Mouse (Mus musculus) frontal cortex, adult (tissue): Measurements from ENCODE around the gene Pnn.

Source experiments
- ATAC-seq: cut with Nextera tagmentation; 2 replicates; pipeline ENCODE4 v1.9.2; 2017; ENCODE audit warnings: mild to moderate bottlenecking, moderate library complexity, mixed read lengths; ENCODE audit not compliant: low TSS enrichment

Pnn gene

DNA sequence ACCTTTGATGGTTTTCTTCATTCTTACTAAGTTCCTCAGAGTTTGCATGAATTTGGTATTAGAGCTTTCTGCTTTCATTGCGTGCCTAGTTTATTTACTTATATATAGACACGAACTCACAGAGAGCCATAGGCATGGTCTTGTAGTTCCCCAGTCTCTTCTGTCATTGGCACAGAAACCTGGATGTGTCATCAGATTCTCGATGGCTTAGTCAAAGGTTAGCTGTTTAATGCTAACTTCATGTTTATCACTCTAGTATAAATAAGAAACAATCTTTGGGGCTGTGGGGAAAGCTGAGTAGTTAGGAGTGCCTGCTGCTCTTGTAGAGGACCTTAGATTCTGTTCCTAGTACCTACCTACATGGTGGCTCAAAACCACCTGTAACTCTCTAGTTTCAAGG, 10.3 kb downstream of the Pnn start:
- ATAC-seq, result no peak

DNA sequence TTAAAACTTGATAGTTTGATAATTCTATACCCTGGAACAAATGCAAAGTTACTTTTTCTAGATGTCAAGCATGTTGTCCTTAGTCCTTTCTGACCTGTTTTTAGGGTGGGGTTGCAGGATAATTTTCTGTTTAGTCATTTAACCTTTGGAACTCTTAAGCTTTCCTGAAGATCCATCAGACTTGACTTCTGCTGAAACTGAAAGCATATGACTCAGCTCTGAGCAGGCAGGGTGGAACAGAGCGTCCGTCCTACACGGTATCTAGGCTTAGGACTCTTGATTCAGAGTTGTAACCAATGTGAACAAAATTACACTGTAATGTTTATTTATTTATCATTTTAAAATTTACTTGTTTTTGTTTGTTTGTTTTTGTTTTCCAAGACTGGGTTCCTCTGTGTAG, 11.2 kb downstream of the Pnn start:
- ATAC-seq, result no peak

DNA sequence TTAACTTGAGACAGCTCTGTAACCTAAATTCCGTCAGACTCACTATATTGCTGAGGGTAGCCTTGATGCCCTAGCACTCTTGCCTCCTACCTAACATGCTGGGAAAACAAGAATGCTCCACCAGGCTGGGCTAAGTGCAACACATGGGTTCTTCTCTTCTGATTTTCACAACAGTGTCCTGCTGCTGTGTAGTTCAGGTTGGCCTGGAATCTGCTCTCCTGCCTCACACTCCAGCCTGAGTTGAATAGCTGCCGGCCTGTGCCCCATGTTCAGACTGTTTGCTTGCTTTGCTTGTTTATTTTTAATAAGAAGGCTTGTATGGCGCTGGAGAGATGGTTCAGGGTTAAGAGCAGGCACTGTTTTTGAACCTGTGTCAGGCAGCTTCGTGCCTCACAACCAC, 13.8 kb downstream of the Pnn start:
- ATAC-seq, result no peak

DNA sequence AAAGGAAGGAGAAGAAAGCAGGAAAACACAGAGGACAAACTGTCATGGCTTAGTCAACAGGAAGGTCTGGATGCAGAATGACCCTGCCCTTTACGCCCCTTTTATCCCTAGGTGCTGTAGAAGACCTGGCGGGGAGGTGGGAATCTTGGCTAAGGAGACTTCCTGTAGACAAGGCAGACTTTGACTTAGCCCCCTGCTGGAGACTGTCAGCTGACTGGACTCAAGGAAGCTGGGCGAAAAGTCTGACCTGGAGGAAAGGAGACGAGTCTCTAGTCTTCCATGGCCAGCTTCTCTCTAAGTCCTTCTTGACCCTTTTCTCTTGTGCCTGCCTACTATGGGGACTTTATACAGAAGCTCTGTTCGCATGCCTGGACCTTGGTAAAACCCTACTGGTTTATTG, 17.8 kb downstream of the Pnn start:
- ATAC-seq, result no peak

DNA sequence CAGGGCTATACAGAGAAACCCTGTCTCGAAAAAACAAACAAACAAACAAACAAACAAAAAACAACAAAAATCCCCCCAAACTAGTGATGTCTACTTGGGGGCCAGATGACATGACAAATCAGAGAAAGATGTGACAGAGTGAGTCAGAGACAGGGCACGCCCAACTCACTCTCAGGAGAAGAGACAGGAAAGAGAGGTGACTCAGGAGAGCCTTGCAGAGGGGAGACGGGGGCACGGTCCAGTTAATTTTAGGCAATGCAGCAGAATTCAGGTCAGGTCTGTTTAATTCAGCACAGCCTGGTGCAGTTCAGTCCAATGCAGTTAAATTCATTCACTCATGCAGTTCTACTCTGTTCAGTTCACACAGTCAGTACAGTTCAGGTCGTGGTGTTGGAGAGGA, 19.5 kb downstream of the Pnn start:
- no peak for ATAC-seq

DNA sequence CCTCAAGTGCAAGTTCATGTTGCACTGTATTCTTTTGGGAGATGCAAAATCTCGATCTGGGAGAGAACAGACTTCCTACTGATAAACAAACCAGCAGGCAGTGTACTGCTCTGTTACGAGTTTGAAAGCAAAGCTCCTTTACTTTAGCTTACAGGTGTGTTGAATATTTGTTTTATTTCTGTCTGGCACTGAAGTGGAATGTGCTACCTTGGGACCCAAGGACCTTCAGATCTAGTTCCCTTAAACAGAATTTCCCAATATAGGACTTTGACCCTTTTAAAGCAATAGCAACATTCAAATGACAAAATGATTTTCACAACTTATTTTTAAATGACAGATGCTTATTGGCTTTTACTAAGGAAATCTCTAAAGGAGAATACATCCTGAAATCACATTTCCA, 26.9 kb downstream of the Pnn start:
- ATAC-seq, result no peak

DNA sequence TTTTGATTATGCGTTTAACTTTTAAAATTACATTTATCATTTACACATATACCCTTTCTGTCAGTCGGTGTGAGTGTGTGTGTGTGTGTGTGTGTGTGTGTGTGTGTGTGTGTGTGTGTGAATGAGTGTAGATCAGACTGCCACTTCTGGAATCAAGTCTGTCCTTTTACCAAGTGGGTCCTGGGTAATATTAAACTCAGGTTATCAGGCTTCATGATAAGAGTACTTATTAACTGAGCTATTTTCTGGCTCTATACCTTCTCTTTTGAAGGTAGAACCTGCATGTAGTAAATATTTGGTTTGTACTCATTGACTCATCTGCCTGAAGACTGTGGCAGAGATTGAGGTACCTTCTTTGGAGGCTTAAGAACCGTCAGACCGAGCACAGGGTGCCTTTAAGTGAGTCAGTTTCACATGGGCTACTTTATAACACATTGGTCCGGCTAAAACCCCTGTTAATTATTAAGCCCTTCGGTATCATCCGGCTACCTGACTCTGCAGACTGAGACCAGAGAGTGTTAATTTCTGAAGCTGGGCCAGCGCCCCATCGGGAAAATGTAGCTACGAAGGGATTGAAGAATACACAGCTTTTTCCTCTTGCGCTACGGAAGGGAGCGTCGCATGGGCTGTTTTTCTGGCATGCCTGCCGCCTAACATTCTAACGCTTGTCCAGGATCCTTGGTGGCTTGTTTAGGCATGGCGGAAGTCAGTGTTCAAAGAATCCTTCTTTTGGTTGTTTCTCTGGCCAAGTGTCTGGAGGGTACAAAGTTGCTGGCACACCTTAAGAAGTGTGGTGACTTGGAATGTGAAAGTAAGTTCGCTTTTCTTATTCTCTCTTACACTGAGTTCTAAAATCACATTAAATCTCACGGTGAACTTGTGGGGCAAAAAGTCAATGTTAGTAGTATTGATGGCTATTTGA, 28.7 kb downstream of the Pnn start, which contains the start of gene Mia2:
Mia2 (plus strand) TSS at position 696 of the 922 bp plus-strand sequence.
- no peak for ATAC-seq

DNA sequence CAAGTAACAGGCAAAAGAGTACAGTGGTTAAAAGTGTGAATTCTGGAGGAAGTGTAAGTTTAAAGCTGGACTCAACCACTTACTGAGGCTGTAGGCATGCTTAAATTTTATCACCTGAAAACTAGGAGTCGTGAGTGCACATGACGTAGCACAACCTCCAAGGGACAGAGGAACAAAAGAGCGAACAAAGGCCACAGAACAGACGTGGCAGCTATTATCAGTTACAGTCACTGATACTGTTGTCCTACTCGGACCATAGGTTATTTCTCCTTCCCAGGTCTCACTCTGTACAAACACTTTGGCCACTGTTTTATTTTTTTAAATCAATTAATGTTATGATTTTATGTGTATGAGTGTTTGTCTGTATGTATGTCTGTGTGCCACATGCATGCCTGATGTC, 38.1 kb downstream of the Pnn start:
- ATAC-seq, result no peak

DNA sequence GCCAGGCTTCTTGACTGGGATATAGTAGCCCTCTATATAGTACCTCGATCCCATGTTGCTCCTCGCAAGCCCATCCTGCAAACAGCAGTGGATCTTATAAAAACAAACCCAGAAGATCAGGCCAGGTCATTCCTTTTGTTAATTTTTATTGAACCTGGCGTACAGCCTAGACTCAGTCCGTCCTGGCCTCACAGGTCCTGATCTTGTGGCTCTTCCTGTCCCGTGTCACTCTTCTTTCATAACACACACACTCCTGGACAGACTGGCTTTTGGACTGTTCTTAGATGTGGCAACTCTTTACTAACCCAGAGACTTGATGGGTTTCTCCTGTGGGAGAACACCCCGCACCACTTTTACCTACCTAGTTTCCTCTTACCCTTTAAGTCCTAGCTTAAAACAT, 39.2 kb downstream of the Pnn start:
- ATAC-seq, result no peak

DNA sequence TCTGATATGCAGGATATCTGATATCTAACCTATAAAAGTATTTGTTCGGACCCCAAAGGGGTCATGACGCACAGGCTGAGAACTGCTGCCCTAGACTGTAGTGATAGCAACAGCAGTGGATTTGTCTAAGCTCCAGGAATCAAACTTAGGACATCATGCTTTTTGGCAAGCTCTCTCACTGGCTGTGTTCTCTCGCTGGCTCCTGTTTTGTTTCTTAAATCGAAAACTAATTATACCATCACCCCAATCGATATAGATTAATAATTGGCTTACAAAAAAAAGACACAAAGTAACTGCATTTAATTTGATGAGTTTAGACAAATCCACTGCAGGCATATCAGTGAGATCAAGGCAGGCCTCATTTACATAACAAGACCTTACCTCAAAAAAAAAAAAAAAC, 39.8 kb downstream of the Pnn start:
- ATAC-seq, result no peak

DNA sequence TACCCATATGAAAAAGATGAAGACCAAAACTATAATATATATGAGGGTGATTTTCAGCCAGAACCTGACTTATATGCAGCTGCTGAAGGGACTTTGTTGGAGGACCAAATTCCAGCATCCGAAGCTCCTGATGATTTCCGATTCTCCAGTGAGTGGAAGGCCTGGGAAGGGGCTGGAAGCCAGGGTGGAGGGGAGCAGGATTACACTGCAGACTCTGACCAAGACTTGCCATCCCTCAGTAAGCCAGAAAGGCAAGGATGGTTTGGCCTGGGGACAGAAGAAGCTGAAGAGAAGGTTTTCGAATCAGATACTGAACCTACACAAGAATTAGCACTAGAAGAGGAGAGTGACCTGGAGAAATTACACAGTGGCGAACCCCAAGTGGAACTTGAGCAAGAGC, 41.2 kb downstream of the Pnn start:
- no peak for ATAC-seq

DNA sequence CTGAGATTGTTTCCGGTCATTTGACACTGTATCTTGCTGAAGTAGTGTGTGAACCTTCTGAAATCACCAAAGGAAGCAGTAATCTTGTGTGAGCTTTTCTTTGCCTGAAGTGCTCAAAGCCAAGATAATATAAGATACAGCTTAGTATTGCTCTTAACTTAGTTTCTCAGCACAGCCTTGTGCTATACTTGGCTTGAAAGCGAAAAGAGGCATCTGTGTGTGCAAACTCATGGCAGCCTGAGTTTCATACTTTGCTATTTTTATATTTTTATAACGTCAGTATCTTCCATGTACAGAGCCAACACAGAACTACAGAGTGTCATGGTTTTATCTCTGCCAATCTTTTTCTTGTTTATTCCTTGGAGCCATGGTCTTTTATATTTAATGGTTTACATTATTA, 50.5 kb downstream of the Pnn start:
- ATAC-seq, result peak; percentile 99
